Mouse (Mus musculus): ENCODE measurements at regions not wholly inside any gene's neighbourhood (a gene's known extent, or its start where the extent isn't known, plus 50 kb on each side); places are given as distances from the start of the nearest gene placed in this dataset.

- TF ChIP-seq CTCF (IDR thresholded peaks at IDR 0.05; ENCODE audit: low read depth, low read length) (no peak), POLR2AphosphoS5 (IDR thresholded peaks at IDR 0.05; ENCODE audit: insufficient replicate concordance, low read depth, low read length) (no peak), GATA1 (IDR thresholded peaks at IDR 0.05; ENCODE audit: borderline replicate concordance, low read length) (no peak)
Measured at GRCm38 (mm10) chr4:62881824-62882223, 83.5 kb upstream of the Zfp618 start.
